Mouse (Mus musculus): ENCODE measurements around the gene Fbxw21. TPM values are rescaled to one million over a fixed set of nuclear protein-coding genes. Genes with fewer than 3 reads are reported as not detected.

Fbxw21 gene
- polyA plus RNA-seq, 1 experiment from 2014 or later = not detected

DNA sequence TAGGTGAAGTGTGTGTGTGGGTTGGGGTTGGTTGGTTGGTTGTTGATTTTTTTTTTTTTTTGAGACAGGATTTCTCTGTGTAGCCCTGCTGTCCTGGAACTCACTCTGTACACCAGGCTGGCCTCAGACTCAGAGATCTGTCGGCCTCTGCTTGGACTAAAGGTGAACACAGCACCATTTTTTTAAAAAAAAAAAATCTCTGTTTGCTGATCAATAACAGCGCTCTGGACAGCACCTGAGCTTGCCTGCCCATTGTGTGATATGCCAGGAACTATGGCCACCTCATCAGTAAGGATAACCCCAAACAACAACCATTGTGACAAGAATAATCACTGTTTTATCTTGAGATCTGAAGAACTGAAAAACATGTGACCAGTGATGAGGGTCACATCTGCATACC, 36.8 kb downstream of the Fbxw21 start:
- Histone ChIP-seq H3K4me3 (no peak overlapping the region), H3K4me1 (replicated peaks) (peaks cover 6% of the 10 kb centered on the region; the same call in 1 of the 2 replicates), H3K4me2 (no peak overlapping the region), H3K9me3 (no peaks in the 10 kb centered on the region), H3K9ac (no peak overlapping the region), H3K36me3 (no peaks in the 10 kb centered on the region), H3K27me3 (no peaks in the 10 kb centered on the region), H3K27ac (replicated peaks) (no peak overlapping the region)
- ATAC-seq (ENCODE audit: low FRiP score, low read depth) = no peak
- 85% methylated on average over 2 of the region's 2 CpGs for WGBS

DNA sequence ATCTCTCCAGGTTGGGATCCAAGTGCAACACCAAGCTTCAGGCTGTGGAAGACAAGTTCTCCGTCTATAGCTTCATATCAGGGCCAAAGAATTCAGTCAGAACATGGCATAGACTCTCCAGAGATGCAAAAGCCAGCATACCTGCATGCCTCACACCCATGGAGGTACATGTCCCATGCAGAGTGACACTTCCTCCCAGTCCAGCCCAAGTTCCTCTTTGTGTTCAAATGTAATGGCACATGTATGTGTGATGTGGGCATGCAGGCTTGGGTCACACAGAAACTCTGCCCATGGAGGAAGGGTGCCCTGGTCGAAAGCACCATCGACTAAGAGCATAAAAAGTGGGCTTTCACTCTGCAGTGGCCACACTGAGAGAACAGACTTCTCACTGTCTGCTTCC, 37.7 kb downstream of the Fbxw21 start:
- Histone ChIP-seq H3K4me3 (no peak overlapping the region), H3K9me3 (no peaks in the 10 kb centered on the region), H3K27me3 (no peaks in the 10 kb centered on the region), H3K9ac (no peak overlapping the region), H3K27ac (replicated peaks) (no peak overlapping the region), H3K36me3 (peaks cover 7% of the 10 kb centered on the region; the same call in 1 of the 2 replicates), H3K4me1 (replicated peaks) (peaks cover 6% of the 10 kb centered on the region; the same call in 1 of the 2 replicates), H3K4me2 (no peak overlapping the region)
- 90% methylated on average over 3 of the region's 3 CpGs for WGBS
- no peak for ATAC-seq (ENCODE audit: low FRiP score, low read depth)

DNA sequence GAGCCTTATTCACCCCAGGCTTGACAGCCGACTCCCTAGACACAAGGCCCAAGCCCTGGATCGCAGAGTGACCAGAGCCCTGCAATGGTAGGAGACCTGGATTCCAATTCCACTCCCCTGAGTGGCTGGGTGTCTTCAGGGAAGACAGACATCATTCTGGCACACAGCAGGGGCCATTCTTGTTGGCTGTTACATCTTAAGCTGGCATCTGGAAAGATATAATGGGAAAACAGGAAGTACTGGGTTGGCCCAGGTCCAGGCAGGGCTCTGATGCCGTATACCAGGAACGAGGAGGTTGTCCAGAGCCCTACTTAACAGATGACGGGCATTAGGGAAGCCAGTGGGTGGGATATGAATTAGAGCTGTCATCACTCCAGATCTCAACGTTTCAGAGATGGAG, 38.6 kb downstream of the Fbxw21 start:
- Histone ChIP-seq H3K9me3 (no peaks in the 10 kb centered on the region), H3K4me1 (replicated peaks) (peaks cover 6% of the 10 kb centered on the region; the same call in 1 of the 2 replicates), H3K9ac (no peak overlapping the region), H3K4me3 (no peak overlapping the region), H3K27ac (replicated peaks) (no peak overlapping the region), H3K27me3 (no peaks in the 10 kb centered on the region), H3K4me2 (no peak overlapping the region), H3K36me3 (peaks cover 16% of the 10 kb centered on the region; the same call in 1 of the 2 replicates)
- WGBS = 53% methylated on average over 6 of the region's 6 CpGs
- ATAC-seq (ENCODE audit: low FRiP score, low read depth) = no peak

DNA sequence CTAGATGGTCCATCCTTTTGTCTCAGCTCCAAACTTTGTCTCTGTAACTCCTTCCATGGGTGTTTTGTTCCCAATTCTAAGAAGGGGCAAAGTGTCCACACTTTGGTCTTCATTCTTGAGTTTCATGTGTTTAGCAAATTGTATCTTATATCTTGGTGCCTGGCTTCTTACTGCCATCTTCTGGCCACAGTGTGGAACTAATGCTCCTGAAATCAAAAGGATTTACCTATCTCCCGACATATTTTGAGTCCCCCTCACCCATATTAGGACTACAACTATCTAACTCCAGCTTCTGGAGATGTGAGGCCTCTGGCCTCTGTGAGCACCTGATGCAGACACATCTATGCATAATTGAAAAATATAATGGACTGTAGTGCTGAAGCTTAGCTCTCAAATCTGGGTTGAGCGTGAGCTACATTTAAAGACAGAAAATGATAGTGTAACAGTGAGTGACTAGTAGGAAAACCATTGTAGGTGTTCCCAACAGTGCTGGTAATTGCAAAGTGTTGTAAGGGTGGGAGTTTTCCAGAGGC, 39.2 kb downstream of the Fbxw21 start:
- H3K27me3 ChIP-seq = no peaks in the 10 kb centered on the region
- H3K36me3 ChIP-seq = peaks cover 21% of the 10 kb centered on the region
- H3K9ac ChIP-seq = no peak overlapping the region
- no peak overlapping the region for H3K4me3 ChIP-seq
- H3K9me3 ChIP-seq = no peaks in the 10 kb centered on the region
- H3K4me1 ChIP-seq (replicated peaks) = peaks cover 6% of the 10 kb centered on the region; the same call in 1 of the 2 replicates
- WGBS = 49% methylated on average over 2 of the region's 2 CpGs
- no peak for ATAC-seq (ENCODE audit: low FRiP score, low read depth)
- no peak overlapping the region for H3K27ac ChIP-seq (replicated peaks)
- H3K4me2 ChIP-seq = no peak overlapping the region

DNA sequence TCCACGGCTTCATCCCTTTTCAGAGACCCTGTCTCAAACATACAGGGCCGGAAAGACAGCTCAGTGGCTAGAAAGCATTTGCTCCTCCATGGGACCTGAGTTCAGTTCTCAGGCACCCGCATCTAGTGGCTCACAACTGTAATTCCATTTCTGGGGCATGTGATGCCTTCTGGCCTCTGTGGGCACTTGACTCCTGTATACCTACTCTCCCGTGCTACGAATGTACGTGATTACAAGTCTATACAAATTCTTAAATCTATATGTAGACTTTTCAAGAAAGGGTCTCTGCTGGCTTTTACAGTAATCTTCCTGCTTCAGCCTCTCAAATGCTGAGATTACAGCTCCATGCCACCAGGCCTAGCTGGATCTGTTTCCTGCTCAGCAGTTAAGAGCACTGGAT, 40.9 kb downstream of the Fbxw21 start:
- Histone ChIP-seq H3K27me3 (no peaks in the 10 kb centered on the region), H3K36me3 (peaks cover 37% of the 10 kb centered on the region), H3K4me3 (no peak overlapping the region), H3K9ac (no peak overlapping the region), H3K4me2 (no peak overlapping the region), H3K9me3 (no peaks in the 10 kb centered on the region), H3K27ac (replicated peaks) (no peak overlapping the region), H3K4me1 (replicated peaks) (peaks cover 6% of the 10 kb centered on the region; the same call in 1 of the 2 replicates)
- 93% methylated on average over 6 of the region's 6 CpGs for WGBS
- no peak for ATAC-seq (ENCODE audit: low FRiP score, low read depth)

DNA sequence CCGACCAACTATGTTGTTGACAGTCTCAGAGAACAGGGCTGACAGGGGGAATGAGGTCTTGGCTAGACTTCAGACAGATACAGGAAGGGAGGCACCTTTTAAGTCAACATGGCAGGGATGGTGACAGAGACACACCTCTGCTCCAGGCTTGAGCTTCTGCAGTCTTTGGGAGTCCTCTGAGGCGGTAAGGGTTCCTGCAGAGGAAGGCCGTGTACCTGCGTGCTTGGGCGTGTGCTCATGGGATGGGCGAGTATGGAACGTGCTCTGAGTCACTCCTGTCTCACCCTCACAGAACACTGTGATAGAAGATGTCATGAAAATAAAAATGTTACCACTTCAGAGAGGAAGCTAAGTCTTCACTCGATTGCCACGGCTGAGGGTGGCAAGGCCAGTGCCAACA, 42.3 kb downstream of the Fbxw21 start:
- no peak overlapping the region for H3K9ac ChIP-seq
- H3K27ac ChIP-seq (replicated peaks) = no peak overlapping the region
- H3K4me2 ChIP-seq = no peak overlapping the region
- no peak for ATAC-seq (ENCODE audit: low FRiP score, low read depth)
- no peak overlapping the region for H3K4me3 ChIP-seq
- 93% methylated on average over 9 of the region's 9 CpGs for WGBS
- H3K4me1 ChIP-seq (replicated peaks) = peaks cover 6% of the 10 kb centered on the region; the same call in 1 of the 2 replicates
- H3K9me3 ChIP-seq = no peaks in the 10 kb centered on the region
- peaks cover 49% of the 10 kb centered on the region for H3K36me3 ChIP-seq
- no peaks in the 10 kb centered on the region for H3K27me3 ChIP-seq

DNA sequence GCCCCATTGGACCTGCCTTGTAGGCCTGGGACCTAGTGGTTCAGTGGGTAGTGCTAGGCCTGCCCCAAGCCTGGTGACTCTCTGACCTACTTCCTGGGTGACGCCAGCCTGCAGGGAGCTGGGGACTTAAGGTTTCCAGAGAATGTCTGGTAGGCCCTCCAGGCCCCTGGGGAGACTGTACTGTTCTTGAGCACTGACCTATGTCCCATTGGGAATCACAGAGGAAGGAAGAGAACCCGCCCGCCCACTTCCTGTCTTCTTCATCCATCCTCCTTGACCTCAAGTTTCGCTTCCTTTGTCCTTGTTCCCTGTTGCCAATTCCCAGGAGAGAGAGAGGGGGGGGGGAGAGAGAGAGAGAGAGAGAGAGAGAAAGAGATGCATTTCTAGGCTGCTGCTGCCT, 43.7 kb downstream of the Fbxw21 start:
- Histone ChIP-seq H3K27ac (replicated peaks) (no peak overlapping the region), H3K36me3 (peaks cover 59% of the 10 kb centered on the region)
- whole genome bisulfite sequencing = 85% methylated on average over 4 of the region's 4 CpGs

DNA sequence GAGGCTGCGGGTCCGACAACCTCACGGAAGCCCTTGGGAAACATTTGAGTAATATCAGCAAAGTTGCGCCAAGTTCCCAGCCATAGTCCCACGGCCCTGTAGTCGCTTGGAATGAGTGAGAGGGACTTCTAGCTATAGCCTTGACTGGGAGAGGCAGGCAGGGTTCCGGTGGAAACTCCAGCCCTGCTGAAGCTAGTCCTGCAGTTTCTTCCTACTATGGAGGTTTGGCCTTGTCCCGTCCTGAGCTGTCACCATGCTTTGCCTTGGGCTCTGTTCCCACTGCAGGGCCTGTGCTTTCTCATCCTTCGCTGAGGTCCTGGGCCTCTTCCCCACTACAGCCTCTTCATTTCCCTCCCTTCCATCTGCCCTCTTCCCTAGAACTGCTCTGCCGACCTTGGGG, 45.6 kb downstream of the Fbxw21 start:
- 95% methylated on average over 10 of the region's 10 CpGs for WGBS
- H3K36me3 ChIP-seq = peaks cover 78% of the 10 kb centered on the region
- no peaks in the 10 kb centered on the region for H3K9me3 ChIP-seq
- no peaks in the 10 kb centered on the region for H3K27me3 ChIP-seq
- H3K4me2 ChIP-seq = no peak overlapping the region
- no peak for ATAC-seq (ENCODE audit: low FRiP score, low read depth)
- H3K4me1 ChIP-seq (replicated peaks) = no peaks in the 10 kb centered on the region
- H3K9ac ChIP-seq = no peak overlapping the region
- no peak overlapping the region for H3K4me3 ChIP-seq
- H3K27ac ChIP-seq (replicated peaks) = no peak overlapping the region

More for the DNA sequence above, 43.7 kb downstream of the Fbxw21 start:
- H3K27me3 ChIP-seq = no peaks in the 10 kb centered on the region
- no peak overlapping the region for H3K9ac ChIP-seq
- no peak overlapping the region for H3K4me3 ChIP-seq
- no peaks in the 10 kb centered on the region for H3K9me3 ChIP-seq
- H3K4me1 ChIP-seq (replicated peaks) = peaks cover 3% of the 10 kb centered on the region; the same call in 1 of the 2 replicates
- no peak for ATAC-seq (ENCODE audit: low FRiP score, low read depth)
- no peak overlapping the region for H3K4me2 ChIP-seq

DNA sequence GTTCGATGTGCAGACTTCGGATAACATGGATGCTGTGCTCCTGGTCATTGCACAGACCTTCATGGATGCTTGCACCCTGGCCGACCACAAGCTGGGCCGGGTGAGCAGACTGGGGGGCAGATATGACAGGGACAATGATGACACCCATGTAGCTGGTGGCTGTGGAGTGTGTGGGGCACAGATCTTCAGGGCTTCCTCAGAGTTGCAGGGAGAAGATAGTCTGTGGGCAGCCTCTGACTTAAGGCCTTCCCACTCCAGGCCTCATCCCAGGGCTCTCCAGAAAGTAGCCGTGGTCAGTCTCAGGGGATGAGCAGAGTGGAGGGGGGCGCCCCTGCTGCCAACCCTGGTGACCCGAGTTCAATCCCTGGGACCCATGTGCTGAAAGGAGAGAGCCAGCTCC, 47.0 kb downstream of the Fbxw21 start:
- H3K27ac ChIP-seq (replicated peaks) = no peak overlapping the region
- ATAC-seq (ENCODE audit: low FRiP score, low read depth) = 0 out of 2 replicates have a peak, but pooled peaks have one; percentile 43
- peaks cover 90% of the 10 kb centered on the region for H3K36me3 ChIP-seq
- H3K9me3 ChIP-seq = no peaks in the 10 kb centered on the region
- no peaks in the 10 kb centered on the region for H3K27me3 ChIP-seq
- H3K9ac ChIP-seq = no peak overlapping the region
- H3K4me1 ChIP-seq (replicated peaks) = no peaks in the 10 kb centered on the region
- no peak overlapping the region for H3K4me2 ChIP-seq
- no peak overlapping the region for H3K4me3 ChIP-seq
- WGBS = 91% methylated on average over 7 of the region's 7 CpGs

DNA sequence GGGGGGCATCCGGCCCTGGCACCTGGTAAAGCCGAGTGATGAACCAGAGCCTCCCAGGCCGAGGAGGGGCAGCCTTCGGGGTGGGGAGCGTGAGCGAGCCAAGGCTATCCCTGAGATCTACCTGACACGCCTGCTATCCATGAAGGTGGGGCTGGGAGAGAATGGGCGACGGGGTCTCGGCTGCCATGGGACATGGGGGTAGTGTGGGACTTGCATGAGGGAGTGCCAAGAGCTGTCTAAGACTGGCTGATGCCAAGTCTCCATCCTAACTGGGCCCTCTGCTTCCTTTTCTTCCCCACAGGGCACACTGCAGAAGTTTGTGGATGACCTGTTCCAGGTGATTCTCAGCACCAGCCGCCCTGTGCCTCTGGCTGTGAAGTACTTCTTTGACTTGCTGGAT, 47.6 kb downstream of the Fbxw21 start:
- H3K27me3 ChIP-seq = no peaks in the 10 kb centered on the region
- no peak overlapping the region for H3K9ac ChIP-seq
- H3K4me2 ChIP-seq = no peak overlapping the region
- ATAC-seq (ENCODE audit: low FRiP score, low read depth) = no peak
- no peaks in the 10 kb centered on the region for H3K9me3 ChIP-seq
- H3K4me3 ChIP-seq = no peak overlapping the region
- no peak overlapping the region for H3K27ac ChIP-seq (replicated peaks)
- peaks cover 90% of the 10 kb centered on the region for H3K36me3 ChIP-seq
- H3K4me1 ChIP-seq (replicated peaks) = no peaks in the 10 kb centered on the region
- WGBS = 98% methylated on average over 11 of the region's 11 CpGs

DNA sequence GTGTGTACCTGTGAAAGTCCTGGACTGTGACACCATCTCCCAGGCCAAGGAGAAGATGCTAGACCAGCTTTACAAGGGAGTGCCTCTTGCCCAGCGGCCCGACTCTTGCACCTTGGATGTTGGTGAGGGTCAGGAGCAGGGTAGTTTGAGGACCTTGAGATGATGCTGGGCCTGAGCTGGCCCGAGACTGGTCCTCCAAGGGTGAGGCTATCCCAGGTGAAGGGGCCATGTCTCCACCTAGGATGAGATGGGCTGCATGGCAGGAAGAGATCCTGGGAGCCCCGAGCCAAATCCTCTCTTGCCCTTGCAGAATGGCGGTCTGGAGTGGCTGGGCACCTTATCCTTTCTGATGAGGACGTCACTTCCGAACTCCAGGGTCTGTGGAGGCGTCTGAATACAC, 48.5 kb downstream of the Fbxw21 start:
- WGBS = 96% methylated on average over 8 of the region's 8 CpGs
- Histone ChIP-seq H3K4me3 (no peak overlapping the region), H3K27me3 (no peaks in the 10 kb centered on the region), H3K27ac (replicated peaks) (no peak overlapping the region), H3K4me1 (replicated peaks) (no peaks in the 10 kb centered on the region), H3K36me3 (peaks cover 88% of the 10 kb centered on the region), H3K9ac (no peak overlapping the region), H3K9me3 (no peaks in the 10 kb centered on the region), H3K4me2 (no peak overlapping the region)
- ATAC-seq (ENCODE audit: low FRiP score, low read depth) = no peak

DNA sequence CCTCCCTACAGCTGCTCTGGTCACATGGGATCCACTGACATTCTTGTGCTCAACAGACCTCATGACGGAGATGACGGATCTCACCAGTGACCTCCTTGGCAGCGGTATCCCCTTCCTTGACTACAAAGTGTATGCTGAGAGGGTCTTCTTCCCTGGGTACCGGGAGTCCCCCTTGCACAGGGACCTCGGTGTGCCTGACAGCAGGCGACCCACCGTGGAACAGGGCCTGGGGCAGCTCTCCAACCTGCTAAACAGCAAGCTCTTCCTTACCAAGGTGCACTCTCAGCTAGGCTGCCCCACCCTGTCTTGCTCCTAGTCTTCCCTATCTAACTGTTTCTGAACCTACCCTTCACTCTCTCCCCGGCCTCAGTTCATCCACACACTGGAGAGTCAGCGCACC, 50.2 kb downstream of the Fbxw21 start:
- no peak overlapping the region for H3K27ac ChIP-seq (replicated peaks)
- no peaks in the 10 kb centered on the region for H3K9me3 ChIP-seq
- H3K4me2 ChIP-seq = no peak overlapping the region
- 95% methylated on average over 9 of the region's 9 CpGs for WGBS
- no peaks in the 10 kb centered on the region for H3K4me1 ChIP-seq (replicated peaks)
- ATAC-seq (ENCODE audit: low FRiP score, low read depth) = no peak
- peaks cover 77% of the 10 kb centered on the region for H3K36me3 ChIP-seq
- no peak overlapping the region for H3K4me3 ChIP-seq
- no peaks in the 10 kb centered on the region for H3K27me3 ChIP-seq
- H3K9ac ChIP-seq = no peak overlapping the region

DNA sequence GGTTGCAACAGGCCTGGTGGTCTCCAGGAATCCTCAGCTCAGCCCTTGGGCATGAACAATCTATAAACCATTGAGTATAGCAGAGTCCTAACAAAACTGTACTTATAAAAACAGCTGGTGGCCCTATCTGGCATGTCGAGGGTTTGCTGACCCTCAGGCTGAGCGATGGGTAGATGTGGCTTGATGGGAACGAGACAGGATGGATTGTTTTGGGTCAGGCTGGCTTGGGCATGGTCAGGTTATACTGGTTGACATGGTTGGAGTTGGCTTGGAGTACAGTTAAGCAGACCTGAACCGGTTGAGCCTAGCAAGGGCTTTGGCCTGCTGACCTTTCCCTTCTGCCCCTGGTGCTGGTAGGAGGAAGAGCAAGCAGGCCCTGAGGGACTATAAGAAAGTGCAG, 50.7 kb downstream of the Fbxw21 start:
- no peak overlapping the region for H3K27ac ChIP-seq (replicated peaks)
- 87% methylated on average over 4 of the region's 4 CpGs for WGBS
- ATAC-seq (ENCODE audit: low FRiP score, low read depth) = no peak
- no peaks in the 10 kb centered on the region for H3K4me1 ChIP-seq (replicated peaks)
- peaks cover 77% of the 10 kb centered on the region for H3K36me3 ChIP-seq
- no peaks in the 10 kb centered on the region for H3K27me3 ChIP-seq
- no peaks in the 10 kb centered on the region for H3K9me3 ChIP-seq
- H3K9ac ChIP-seq = no peak overlapping the region
- H3K4me3 ChIP-seq = no peak overlapping the region
- no peak overlapping the region for H3K4me2 ChIP-seq
